Mouse (Mus musculus) stomach, embryonic 15.5 days (tissue): ENCODE data around the gene Zbtb20. TPM values are rescaled to one million over a fixed set of nuclear protein-coding genes. Genes with fewer than 3 reads are reported as not detected.
A peak's percentile ranks its signal among the peaks of the same experiment; 100 is the strongest.

ENCODE experiments used
- ATAC-seq: fragments of 200-750 bp; cut with Nextera tagmentation; 2 replicates; pipeline ENCODE4 v1.8.0; 2017; ENCODE audit warnings: low read depth, moderate number of reproducible peaks, moderate TSS enrichment; ENCODE audit not compliant: insufficient read depth, low FRiP score
- H3K27ac ChIP-seq: fragments of 300-500 bp; sonication (generic); 2 replicates; pipeline ENCODE4 v1.5.1; 2015; ENCODE audit warnings: mild to moderate bottlenecking, inconsistent platforms
- H3K27me3 ChIP-seq: fragments of 300-500 bp; sonication (generic); replicated peaks from 2 replicates; pipeline ENCODE4 v1.6.1; 2015; ENCODE audit warnings: inconsistent platforms
- H3K36me3 ChIP-seq: fragments of 300-500 bp; sonication (generic); 2 replicates; pipeline ENCODE4 v1.6.1; 2015; ENCODE audit warnings: inconsistent platforms
- H3K4me1 ChIP-seq: fragments of 300-500 bp; sonication (generic); 2 replicates; pipeline ENCODE4 v1.6.1; 2015; ENCODE audit warnings: inconsistent platforms
- H3K4me2 ChIP-seq: fragments of 300-500 bp; sonication (generic); 2 replicates; pipeline ENCODE4 v1.6.1; 2015; ENCODE audit warnings: mild to moderate bottlenecking, inconsistent platforms
- H3K4me3 ChIP-seq: fragments of 300-500 bp; sonication (generic); replicated peaks from 2 replicates; pipeline ENCODE4 v1.5.1; 2015; ENCODE audit warnings: inconsistent platforms
- H3K9ac ChIP-seq: fragments of 300-500 bp; sonication (generic); 2 replicates; pipeline ENCODE4 v1.6.1; 2015; ENCODE audit warnings: inconsistent platforms
- H3K9me3 ChIP-seq: fragments of 300-500 bp; sonication (generic); 2 replicates; pipeline ENCODE4 v1.6.1; 2016; ENCODE audit warnings: inconsistent platforms
- WGBS: fragments of 180-500 bp; shearing (Covaris S2); methylation state at CpG from one replicate; pipeline ENCODE4 v1.1.7; 2015; 5-methylcytosine and 5-hydroxymethylcytosine counted together
- polyA plus RNA-seq: library from polyadenylated mRNA; unstranded; fragments of >200 nt; fragmentation: Nextera tagmentation; extraction: Ambion mirVana; gene quantifications from 2 replicates; pipeline ENCODE4 v1.2.1, GENCODE M21; 2015

Gene Zbtb20
- polyA plus RNA-seq, 1 experiment from 2014 or later = 23.4 TPM

GRCm38 (mm10) chr16:43286783-43287383, 411.2 kb downstream of the Zbtb20 start:
- H3K36me3 ChIP-seq = no peaks in the 10 kb centered on the region
- no peak overlapping the region for H3K4me3 ChIP-seq
- H3K4me2 ChIP-seq = no peak overlapping the region
- no peaks in the 10 kb centered on the region for H3K27me3 ChIP-seq
- no peaks in the 10 kb centered on the region for H3K9me3 ChIP-seq
- no peaks in the 10 kb centered on the region for H3K4me1 ChIP-seq
- ATAC-seq = no peak
- WGBS = 46% methylated on average over 1 of the region's 1 CpGs
- no peak overlapping the region for H3K9ac ChIP-seq
- no peak overlapping the region for H3K27ac ChIP-seq

GRCm38 (mm10) chr16:43291423-43291822, 415.7 kb downstream of the Zbtb20 start:
- no peaks in the 10 kb centered on the region for H3K36me3 ChIP-seq
- no peaks in the 10 kb centered on the region for H3K27me3 ChIP-seq
- H3K4me3 ChIP-seq = no peak overlapping the region
- H3K9ac ChIP-seq = no peak overlapping the region
- H3K9me3 ChIP-seq = no peaks in the 10 kb centered on the region
- no peak for ATAC-seq
- no peak overlapping the region for H3K27ac ChIP-seq
- no peak overlapping the region for H3K4me2 ChIP-seq
- no peaks in the 10 kb centered on the region for H3K4me1 ChIP-seq
- WGBS = 61% methylated on average over 3 of the region's 3 CpGs

GRCm38 (mm10) chr16:43297953-43298596, 422.4 kb downstream of the Zbtb20 start:
- H3K9me3 ChIP-seq = no peaks in the 10 kb centered on the region
- no peak for ATAC-seq
- no peak overlapping the region for H3K27ac ChIP-seq
- H3K4me2 ChIP-seq = no peak overlapping the region
- 0 out of 2 replicates have a peak, but pooled peaks cover under 1% of the 10 kb centered on the region for H3K4me1 ChIP-seq
- H3K9ac ChIP-seq = no peak overlapping the region
- H3K4me3 ChIP-seq = no peak overlapping the region
- no peaks in the 10 kb centered on the region for H3K27me3 ChIP-seq
- 51% methylated on average over 5 of the region's 5 CpGs for WGBS
- H3K36me3 ChIP-seq = no peaks in the 10 kb centered on the region

- Histone ChIP-seq H3K27me3 (no peaks in the 10 kb centered on the region), H3K4me2 (no peak overlapping the region), H3K4me3 (no peak overlapping the region), H3K9ac (no peak overlapping the region), H3K27ac (no peak overlapping the region), H3K36me3 (no peaks in the 10 kb centered on the region), H3K9me3 (no peaks in the 10 kb centered on the region), H3K4me1 (peaks cover 4% of the 10 kb centered on the region; the same call in 1 of the 2 replicates)
- 69% methylated on average over 3 of the region's 3 CpGs for WGBS
- ATAC-seq = no peak
Observed at GRCm38 (mm10) chr16:43300420-43300819, 424.7 kb downstream of the Zbtb20 start.

- no peak for ATAC-seq
- no peak overlapping the region for H3K9ac ChIP-seq
- no peak overlapping the region for H3K27ac ChIP-seq
- H3K4me2 ChIP-seq = no peak overlapping the region
- H3K4me3 ChIP-seq = no peak overlapping the region
- H3K27me3 ChIP-seq = no peaks in the 10 kb centered on the region
- 90% methylated on average over 2 of the region's 2 CpGs for WGBS
- H3K36me3 ChIP-seq = no peaks in the 10 kb centered on the region
- peaks cover 4% of the 10 kb centered on the region; the same call in 1 of the 2 replicates for H3K4me1 ChIP-seq
- no peaks in the 10 kb centered on the region for H3K9me3 ChIP-seq
Observed at GRCm38 (mm10) chr16:43302171-43302570, 426.5 kb downstream of the Zbtb20 start.

GRCm38 (mm10) chr16:43303245-43304197, 427.8 kb downstream of the Zbtb20 start:
- H3K9ac ChIP-seq = no peak overlapping the region
- H3K36me3 ChIP-seq = no peaks in the 10 kb centered on the region
- ATAC-seq = peak; percentile 53; the same call in 1 of the 2 replicates
- H3K27me3 ChIP-seq = no peaks in the 10 kb centered on the region
- no peak overlapping the region for H3K4me3 ChIP-seq
- 45% methylated on average over 9 of the region's 9 CpGs for WGBS
- H3K4me2 ChIP-seq = no peak overlapping the region
- H3K9me3 ChIP-seq = no peaks in the 10 kb centered on the region
- no peak overlapping the region for H3K27ac ChIP-seq
- H3K4me1 ChIP-seq = peaks cover 4% of the 10 kb centered on the region; the same call in 1 of the 2 replicates

GRCm38 (mm10) chr16:43309968-43310431, 434.3 kb downstream of the Zbtb20 start:
- no peaks in the 10 kb centered on the region for H3K9me3 ChIP-seq
- H3K4me3 ChIP-seq = no peak overlapping the region
- H3K27me3 ChIP-seq = no peaks in the 10 kb centered on the region
- ATAC-seq = no peak
- 47% methylated on average over 4 of the region's 4 CpGs for WGBS
- H3K27ac ChIP-seq = no peak overlapping the region
- no peak overlapping the region for H3K9ac ChIP-seq
- H3K4me1 ChIP-seq = no peaks in the 10 kb centered on the region
- H3K4me2 ChIP-seq = no peak overlapping the region
- no peaks in the 10 kb centered on the region for H3K36me3 ChIP-seq

- WGBS = 80% methylated on average over 3 of the region's 3 CpGs
- ATAC-seq = no peak
- H3K9me3 ChIP-seq = no peaks in the 10 kb centered on the region
Observed at GRCm38 (mm10) chr16:43324009-43324408, 448.3 kb downstream of the Zbtb20 start.

GRCm38 (mm10) chr16:43328221-43328620, 452.5 kb downstream of the Zbtb20 start:
- H3K4me2 ChIP-seq = no peak overlapping the region
- no peaks in the 10 kb centered on the region for H3K36me3 ChIP-seq
- H3K9me3 ChIP-seq = no peaks in the 10 kb centered on the region
- no peak overlapping the region for H3K27ac ChIP-seq
- ATAC-seq = no peak
- no peak overlapping the region for H3K4me3 ChIP-seq
- no peaks in the 10 kb centered on the region for H3K4me1 ChIP-seq
- WGBS = 73% methylated on average over 1 of the region's 1 CpGs
- no peaks in the 10 kb centered on the region for H3K27me3 ChIP-seq
- no peak overlapping the region for H3K9ac ChIP-seq

More at GRCm38 (mm10) chr16:43324009-43324408, 448.3 kb downstream of the Zbtb20 start:
- no peak overlapping the region for H3K9ac ChIP-seq
- no peaks in the 10 kb centered on the region for H3K36me3 ChIP-seq
- no peak overlapping the region for H3K27ac ChIP-seq
- no peaks in the 10 kb centered on the region for H3K4me1 ChIP-seq
- H3K4me2 ChIP-seq = no peak overlapping the region
- no peak overlapping the region for H3K4me3 ChIP-seq
- no peaks in the 10 kb centered on the region for H3K27me3 ChIP-seq

- Histone ChIP-seq H3K27me3 (no peaks in the 10 kb centered on the region), H3K27ac (no peak overlapping the region), H3K4me2 (no peak overlapping the region), H3K36me3 (no peaks in the 10 kb centered on the region), H3K9ac (no peak overlapping the region), H3K9me3 (no peaks in the 10 kb centered on the region), H3K4me3 (no peak overlapping the region), H3K4me1 (no peaks in the 10 kb centered on the region)
- 93% methylated on average over 3 of the region's 3 CpGs for WGBS
- no peak for ATAC-seq
Observed at GRCm38 (mm10) chr16:43330206-43330605, 454.5 kb downstream of the Zbtb20 start.

- Histone ChIP-seq H3K36me3 (no peaks in the 10 kb centered on the region), H3K4me2 (no peak overlapping the region), H3K4me1 (no peaks in the 10 kb centered on the region), H3K4me3 (no peak overlapping the region), H3K9me3 (no peaks in the 10 kb centered on the region), H3K27me3 (no peaks in the 10 kb centered on the region), H3K9ac (no peak overlapping the region), H3K27ac (no peak overlapping the region)
- 77% methylated on average over 3 of the region's 3 CpGs for WGBS
- no peak for ATAC-seq
Observed at GRCm38 (mm10) chr16:43331440-43331839, 455.8 kb downstream of the Zbtb20 start.

- Histone ChIP-seq H3K36me3 (no peaks in the 10 kb centered on the region), H3K9ac (no peak overlapping the region), H3K4me3 (no peak overlapping the region), H3K27me3 (no peaks in the 10 kb centered on the region), H3K9me3 (no peaks in the 10 kb centered on the region), H3K4me1 (no peaks in the 10 kb centered on the region), H3K4me2 (no peak overlapping the region), H3K27ac (no peak overlapping the region)
- no peak for ATAC-seq
- 42% methylated on average over 2 of the region's 2 CpGs for WGBS
Observed at GRCm38 (mm10) chr16:43332734-43333133, 457.1 kb downstream of the Zbtb20 start.
